Mouse (Mus musculus) embryonic facial prominence, embryonic 13.5 days (tissue): Measurements from ENCODE around the gene Camsap3. TPM values are rescaled to one million over a fixed set of nuclear protein-coding genes. Genes with fewer than 3 reads are reported as not detected.

Experiments used
- ATAC-seq: fragments of 200-750 bp; cut with Nextera tagmentation; 2 replicates; pipeline ENCODE4 v1.8.0; 2017; ENCODE audit warnings: low read depth; ENCODE audit not compliant: insufficient number of reproducible peaks, insufficient read depth, low FRiP score, low TSS enrichment
- H3K27ac ChIP-seq: fragments of 300-500 bp; sonication (generic); 2 replicates; pipeline ENCODE4 v1.5.1; 2015; ENCODE audit warnings: moderate library complexity, mild to moderate bottlenecking, inconsistent platforms
- H3K27me3 ChIP-seq: fragments of 300-500 bp; sonication (generic); 2 replicates; pipeline ENCODE4 v1.6.1; 2015; ENCODE audit warnings: mild to moderate bottlenecking, inconsistent platforms
- H3K36me3 ChIP-seq: fragments of 300-500 bp; sonication (generic); 2 replicates; pipeline ENCODE4 v1.6.1; 2015; ENCODE audit warnings: mild to moderate bottlenecking, inconsistent platforms
- H3K4me1 ChIP-seq: fragments of 300-500 bp; sonication (generic); 2 replicates; pipeline ENCODE4 v1.6.1; 2015; ENCODE audit warnings: inconsistent platforms
- H3K4me2 ChIP-seq: fragments of 300-500 bp; sonication (generic); 2 replicates; pipeline ENCODE4 v1.6.1; 2015; ENCODE audit warnings: moderate library complexity, mild to moderate bottlenecking, inconsistent platforms
- H3K4me3 ChIP-seq: fragments of 300-500 bp; sonication (generic); 2 replicates; pipeline ENCODE4 v1.5.1; 2015; ENCODE audit warnings: mild to moderate bottlenecking, inconsistent platforms
- H3K9ac ChIP-seq: fragments of 300-500 bp; sonication (generic); 2 replicates; pipeline ENCODE4 v1.6.1; 2015; ENCODE audit warnings: mild to moderate bottlenecking, inconsistent platforms
- H3K9me3 ChIP-seq: fragments of 300-500 bp; sonication (generic); 2 replicates; pipeline ENCODE4 v1.6.1; 2016; ENCODE audit warnings: inconsistent platforms
- WGBS: fragments of 180-500 bp; shearing (Covaris S2); methylation state at CpG from one replicate; pipeline ENCODE4 v1.1.7; 2015; ENCODE audit warnings: mixed read lengths; 5-methylcytosine and 5-hydroxymethylcytosine counted together
- polyA plus RNA-seq: library from polyadenylated mRNA; unstranded; fragments of >200 nt; fragmentation: Nextera tagmentation; extraction: Ambion mirVana; gene quantifications from 2 replicates; pipeline ENCODE4 v1.2.1, GENCODE M21; 2015

Gene Camsap3
- polyA plus RNA-seq, 1 experiment from 2014 or later, result 9.0 TPM

GRCm38 (mm10) chr8:3603439-3603838 lies 16.3 kb downstream of the Camsap3 start:
- no peak for ATAC-seq
- Histone ChIP-seq H3K4me2 (no peak overlapping the region), H3K36me3 (peaks cover 60% of the 10 kb centered on the region), H3K27ac (no peak overlapping the region), H3K9ac (no peak overlapping the region), H3K9me3 (no peaks in the 10 kb centered on the region), H3K27me3 (no peaks in the 10 kb centered on the region), H3K4me3 (no peak overlapping the region), H3K4me1 (no peaks in the 10 kb centered on the region)
- WGBS, result 77% methylated on average over 13 of the region's 13 CpGs

- peaks cover 8% of the 10 kb centered on the region for H3K4me1 ChIP-seq
- no peak overlapping the region for H3K27ac ChIP-seq
- H3K9me3 ChIP-seq, result no peaks in the 10 kb centered on the region
- H3K9ac ChIP-seq, result no peak overlapping the region
- H3K4me3 ChIP-seq, result no peak overlapping the region
- H3K4me2 ChIP-seq, result no peak overlapping the region
- H3K27me3 ChIP-seq, result no peaks in the 10 kb centered on the region
- H3K36me3 ChIP-seq, result peaks cover 79% of the 10 kb centered on the region
- ATAC-seq, result no peak
- WGBS, result 83% methylated on average over 16 of the region's 16 CpGs
These were observed 19.5 kb downstream of the Camsap3 start for GRCm38 (mm10) chr8:3606593-3606992.

GRCm38 (mm10) chr8:3607822-3608221 lies 20.7 kb downstream of the Camsap3 start:
- no peak overlapping the region for H3K4me2 ChIP-seq
- H3K4me3 ChIP-seq, result no peak overlapping the region
- no peaks in the 10 kb centered on the region for H3K27me3 ChIP-seq
- peaks cover 84% of the 10 kb centered on the region for H3K36me3 ChIP-seq
- H3K9me3 ChIP-seq, result no peaks in the 10 kb centered on the region
- H3K27ac ChIP-seq, result no peak overlapping the region
- no peak overlapping the region for H3K9ac ChIP-seq
- ATAC-seq, result no peak
- 88% methylated on average over 7 of the region's 7 CpGs for WGBS
- peaks cover 8% of the 10 kb centered on the region for H3K4me1 ChIP-seq

- Histone ChIP-seq H3K4me3 (no peak overlapping the region), H3K4me1 (peaks cover 8% of the 10 kb centered on the region), H3K27me3 (no peaks in the 10 kb centered on the region), H3K4me2 (no peak overlapping the region), H3K27ac (peak overlapping the region; percentile 45; the same call in 1 of the 2 replicates), H3K9ac (no peak overlapping the region), H3K36me3 (peaks cover 85% of the 10 kb centered on the region), H3K9me3 (no peaks in the 10 kb centered on the region)
- 70% methylated on average over 12 of the region's 12 CpGs for WGBS
- ATAC-seq, result no peak
These were observed 22.1 kb downstream of the Camsap3 start for GRCm38 (mm10) chr8:3609046-3609815.

GRCm38 (mm10) chr8:3609816-3610150 lies 22.7 kb downstream of the Camsap3 start:
- no peak overlapping the region for H3K4me2 ChIP-seq
- no peak overlapping the region for H3K9ac ChIP-seq
- H3K4me3 ChIP-seq, result no peak overlapping the region
- peak overlapping the region; percentile 45; the same call in 1 of the 2 replicates for H3K27ac ChIP-seq
- peaks cover 8% of the 10 kb centered on the region for H3K4me1 ChIP-seq
- H3K9me3 ChIP-seq, result no peaks in the 10 kb centered on the region
- ATAC-seq, result no peak
- WGBS, result 58% methylated on average over 6 of the region's 6 CpGs
- no peaks in the 10 kb centered on the region for H3K27me3 ChIP-seq
- peaks cover 86% of the 10 kb centered on the region for H3K36me3 ChIP-seq

- Histone ChIP-seq H3K36me3 (peaks cover 23% of the 10 kb centered on the region), H3K9me3 (no peaks in the 10 kb centered on the region), H3K4me1 (peaks cover 18% of the 10 kb centered on the region), H3K27me3 (no peaks in the 10 kb centered on the region), H3K4me3 (peak within 1 kb of the TSS; percentile 79), H3K9ac (peak within 1 kb of the TSS; percentile 79), H3K27ac (no peak within 1 kb of the TSS), H3K4me2 (peak within 1 kb of the TSS; percentile 80)
- under 1% methylated on average over 37 of the region's 37 CpGs for WGBS
- peak; percentile 95 for ATAC-seq
These were observed 34.3 kb downstream of the Camsap3 start, which contains the start of the genes Xab2 and Pet100 for GRCm38 (mm10) chr8:3621199-3621970. Gene Xab2, minus strand, starts transcription at chr8:3621316. Gene Pet100, plus strand, starts transcription at chr8:3621548.

GRCm38 (mm10) chr8:3622119-3622518 lies 35.0 kb downstream of the Camsap3 start:
- peak overlapping the region; percentile 79 for H3K9ac ChIP-seq
- H3K27ac ChIP-seq, result no peak overlapping the region
- H3K27me3 ChIP-seq, result no peaks in the 10 kb centered on the region
- ATAC-seq, result no peak
- no peaks in the 10 kb centered on the region for H3K9me3 ChIP-seq
- WGBS, result 63% methylated on average over 8 of the region's 8 CpGs
- H3K36me3 ChIP-seq, result peaks cover 18% of the 10 kb centered on the region
- peak overlapping the region; percentile 79 for H3K4me3 ChIP-seq
- peak overlapping the region; percentile 76 for H3K4me2 ChIP-seq
- peaks cover 18% of the 10 kb centered on the region for H3K4me1 ChIP-seq

GRCm38 (mm10) chr8:3625445-3625844 lies 38.4 kb downstream of the Camsap3 start, which contains the start of gene Pcp2:
Gene Pcp2, minus strand, starts transcription at chr8:3625545.
- no peak within 1 kb of the TSS for H3K4me2 ChIP-seq
- H3K4me3 ChIP-seq, result no peak within 1 kb of the TSS
- H3K27me3 ChIP-seq, result peaks cover 20% of the 10 kb centered on the region
- H3K9me3 ChIP-seq, result no peaks in the 10 kb centered on the region
- no peak for ATAC-seq
- no peak within 1 kb of the TSS for H3K9ac ChIP-seq
- H3K4me1 ChIP-seq, result peaks cover 9% of the 10 kb centered on the region
- H3K36me3 ChIP-seq, result no peaks in the 10 kb centered on the region
- no peak within 1 kb of the TSS for H3K27ac ChIP-seq
- whole genome bisulfite sequencing, result 69% methylated on average over 1 of the region's 1 CpGs

GRCm38 (mm10) chr8:3626971-3627370 lies 39.9 kb downstream of the Camsap3 start:
- WGBS, result 59% methylated on average over 5 of the region's 5 CpGs

GRCm38 (mm10) chr8:3628014-3628413 lies 40.9 kb downstream of the Camsap3 start:
- no peaks in the 10 kb centered on the region for H3K36me3 ChIP-seq
- no peak overlapping the region for H3K9ac ChIP-seq
- no peak overlapping the region for H3K27ac ChIP-seq
- WGBS, result 25% methylated on average over 5 of the region's 5 CpGs
- H3K4me2 ChIP-seq, result no peak overlapping the region
- peaks cover 31% of the 10 kb centered on the region for H3K27me3 ChIP-seq
- H3K4me3 ChIP-seq, result no peak overlapping the region
- H3K4me1 ChIP-seq, result peaks cover 7% of the 10 kb centered on the region; the same call in 1 of the 2 replicates
- ATAC-seq, result no peak
- H3K9me3 ChIP-seq, result no peaks in the 10 kb centered on the region

More at GRCm38 (mm10) chr8:3626971-3627370, 39.9 kb downstream of the Camsap3 start:
- Histone ChIP-seq H3K4me3 (no peak overlapping the region), H3K27me3 (peaks cover 31% of the 10 kb centered on the region), H3K4me2 (no peak overlapping the region), H3K27ac (no peak overlapping the region), H3K36me3 (no peaks in the 10 kb centered on the region), H3K4me1 (peaks cover 13% of the 10 kb centered on the region), H3K9ac (no peak overlapping the region), H3K9me3 (no peaks in the 10 kb centered on the region)
- no peak for ATAC-seq

- H3K4me1 ChIP-seq, result peaks cover 7% of the 10 kb centered on the region; the same call in 1 of the 2 replicates
- H3K27me3 ChIP-seq, result peaks cover 31% of the 10 kb centered on the region
- peak within 1 kb of the TSS; percentile 72 for H3K9ac ChIP-seq
- 5% methylated on average over 47 of the region's 47 CpGs for WGBS
- H3K27ac ChIP-seq, result no peak within 1 kb of the TSS
- ATAC-seq, result peak; percentile 75
- H3K9me3 ChIP-seq, result no peaks in the 10 kb centered on the region
- peak within 1 kb of the TSS; percentile 56 for H3K4me3 ChIP-seq
- H3K36me3 ChIP-seq, result no peaks in the 10 kb centered on the region
- peak within 1 kb of the TSS; percentile 76 for H3K4me2 ChIP-seq
These were observed 43.8 kb downstream of the Camsap3 start, which contains the start of gene Stxbp2 for GRCm38 (mm10) chr8:3630647-3631477. Gene Stxbp2, plus strand, starts transcription at chr8:3630955.
